Mouse (Mus musculus) midbrain, postnatal 0 days (tissue): ENCODE data around the gene Nfia. TPM values are rescaled to one million over a fixed set of nuclear protein-coding genes. Genes with fewer than 3 reads are reported as not detected.

Source experiments
- ATAC-seq: fragments of 200-750 bp; cut with Nextera tagmentation; 2 replicates; pipeline ENCODE4 v1.8.0; 2017; ENCODE audit warnings: moderate number of reproducible peaks, mild to moderate bottlenecking, moderate TSS enrichment, moderate library complexity; ENCODE audit not compliant: low FRiP score
- DNase-seq: peaks from one replicate; pipeline ENCODE4 v3.0.0-alpha.2; 2015; ENCODE audit warnings: low spot score
- H3K27ac ChIP-seq: fragments of 300-500 bp; sonication (generic); 2 replicates; pipeline ENCODE4 v1.5.1; 2014; ENCODE audit warnings: low read depth, mild to moderate bottlenecking, low read length, mixed read lengths
- H3K27me3 ChIP-seq: fragments of 300-500 bp; sonication (generic); 2 replicates; pipeline ENCODE4 v1.6.1; 2014; ENCODE audit warnings: low read length, control low read depth, mixed read lengths; ENCODE audit not compliant: insufficient read depth
- H3K36me3 ChIP-seq: fragments of 300-500 bp; sonication (generic); 2 replicates; pipeline ENCODE4 v1.6.1; 2014; ENCODE audit warnings: low read length, control low read depth, mixed read lengths; ENCODE audit not compliant: insufficient read depth
- H3K4me1 ChIP-seq: fragments of 300-500 bp; sonication (generic); 2 replicates; pipeline ENCODE4 v1.6.1; 2014; ENCODE audit warnings: mild to moderate bottlenecking, control low read depth, antibody characterized with exemption, low read length, mixed read lengths; ENCODE audit not compliant: insufficient read depth
- H3K4me2 ChIP-seq: fragments of 300-500 bp; sonication (generic); 2 replicates; pipeline ENCODE4 v1.6.1; 2014; ENCODE audit warnings: low read depth, mild to moderate bottlenecking, low read length, mixed read lengths; ENCODE audit not compliant: poor library complexity, severe bottlenecking
- H3K4me3 ChIP-seq: fragments of 300-500 bp; sonication (generic); 2 replicates; pipeline ENCODE4 v1.5.1; 2014; ENCODE audit warnings: low read depth, mild to moderate bottlenecking, low read length, moderate library complexity
- H3K9ac ChIP-seq: fragments of 300-500 bp; sonication (generic); replicated peaks from 2 replicates; pipeline ENCODE4 v1.6.1; 2014; ENCODE audit warnings: mild to moderate bottlenecking, low read length, moderate library complexity, mixed read lengths; ENCODE audit not compliant: poor library complexity, severe bottlenecking
- H3K9me3 ChIP-seq: fragments of 300-500 bp; sonication (generic); 2 replicates; pipeline ENCODE4 v1.6.1; 2016; ENCODE audit warnings: low read length, control low read depth
- CTCF ChIP-seq: IDR thresholded peaks from 2 replicates; pipeline ENCODE4 v1.5.1; 2016; ENCODE audit warnings: antibody characterized with exemption, mild to moderate bottlenecking
- WGBS: fragments of 180-500 bp; shearing (Covaris S2); extraction: QIAGEN DNeasy Blood & Tissue Kit; methylation state at CpG from one replicate; pipeline ENCODE4 v1.1.7; 2014; 5-methylcytosine and 5-hydroxymethylcytosine counted together
- polyA plus RNA-seq: library from polyadenylated mRNA; unstranded; fragments of >200 nt; fragmentation: Nextera tagmentation; extraction: Ambion mirVana; gene quantifications from 2 replicates; pipeline ENCODE4 v1.2.1, GENCODE M21; 2015
- total RNA-seq: library from RNA; depleted of rRNA; stranded (reverse); fragments of >200 nt; gene quantifications from 2 replicates; pipeline ENCODE4 v1.2.3, GENCODE M21; 2014

Gene Nfia
- total and polyA plus RNA-seq, 2 experiments from 2014 or later, result 35.7 to 51.7 TPM

GRCm38 (mm10) chr4:98105971-98106370 lies 333.4 kb downstream of the Nfia start:
- H3K36me3 ChIP-seq, result no peaks in the 10 kb centered on the region
- no peak overlapping the region for H3K9ac ChIP-seq
- no peak for ATAC-seq
- H3K4me2 ChIP-seq, result no peak overlapping the region
- peaks cover 11% of the 10 kb centered on the region; the same call in 1 of the 2 replicates for H3K4me1 ChIP-seq
- TF ChIP-seq CTCF, result no peak
- no peaks in the 10 kb centered on the region for H3K27me3 ChIP-seq
- 44% methylated on average over 6 of the region's 6 CpGs for WGBS
- no peak overlapping the region for H3K4me3 ChIP-seq
- H3K27ac ChIP-seq, result no peak overlapping the region
- no peak for DNase-seq
- no peaks in the 10 kb centered on the region for H3K9me3 ChIP-seq

GRCm38 (mm10) chr4:98106445-98107092 lies 334.0 kb downstream of the Nfia start:
- H3K9ac ChIP-seq, result no peak overlapping the region
- ATAC-seq (no peak), DNase-seq (peak; percentile 28)
- H3K36me3 ChIP-seq, result no peaks in the 10 kb centered on the region
- H3K4me3 ChIP-seq, result no peak overlapping the region
- 23% methylated on average over 14 of the region's 14 CpGs for WGBS
- TF ChIP-seq CTCF, result no peak
- H3K27ac ChIP-seq, result no peak overlapping the region
- peaks cover 11% of the 10 kb centered on the region; the same call in 1 of the 2 replicates for H3K4me1 ChIP-seq
- H3K9me3 ChIP-seq, result no peaks in the 10 kb centered on the region
- H3K27me3 ChIP-seq, result no peaks in the 10 kb centered on the region
- H3K4me2 ChIP-seq, result 0 out of 2 replicates have a peak overlapping the region, but pooled peaks have one; percentile 0

GRCm38 (mm10) chr4:98107093-98107453 lies 334.5 kb downstream of the Nfia start:
- H3K36me3 ChIP-seq, result no peaks in the 10 kb centered on the region
- no peak for DNase-seq
- H3K4me3 ChIP-seq, result no peak overlapping the region
- H3K27me3 ChIP-seq, result no peaks in the 10 kb centered on the region
- H3K4me2 ChIP-seq, result no peak overlapping the region
- peaks cover 11% of the 10 kb centered on the region; the same call in 1 of the 2 replicates for H3K4me1 ChIP-seq
- H3K9ac ChIP-seq, result no peak overlapping the region
- ATAC-seq, result no peak
- H3K9me3 ChIP-seq, result no peaks in the 10 kb centered on the region
- H3K27ac ChIP-seq, result no peak overlapping the region
- WGBS, result 13% methylated on average over 4 of the region's 4 CpGs
- no peak for TF ChIP-seq CTCF

- Histone ChIP-seq H3K4me3 (no peak overlapping the region), H3K27ac (no peak overlapping the region), H3K36me3 (no peaks in the 10 kb centered on the region), H3K4me1 (peaks cover 11% of the 10 kb centered on the region; the same call in 1 of the 2 replicates), H3K9me3 (no peaks in the 10 kb centered on the region), H3K4me2 (peak overlapping the region; percentile 15; the same call in 1 of the 2 replicates), H3K27me3 (no peaks in the 10 kb centered on the region), H3K9ac (no peak overlapping the region)
- WGBS, result 6% methylated on average over 9 of the region's 9 CpGs
- no peak for TF ChIP-seq CTCF
- ATAC-seq (no peak), DNase-seq (no peak)
Measured at GRCm38 (mm10) chr4:98107936-98108675, 335.6 kb downstream of the Nfia start.

GRCm38 (mm10) chr4:98108676-98109016 lies 336.1 kb downstream of the Nfia start:
- peak overlapping the region; percentile 15; the same call in 1 of the 2 replicates for H3K4me2 ChIP-seq
- H3K9ac ChIP-seq, result no peak overlapping the region
- H3K4me3 ChIP-seq, result no peak overlapping the region
- no peaks in the 10 kb centered on the region for H3K27me3 ChIP-seq
- H3K9me3 ChIP-seq, result no peaks in the 10 kb centered on the region
- no peaks in the 10 kb centered on the region for H3K36me3 ChIP-seq
- ATAC-seq (peak; percentile 87), DNase-seq (peak; percentile 84)
- peak overlapping the region; percentile 51; the same call in 1 of the 2 replicates for H3K27ac ChIP-seq
- peaks cover 9% of the 10 kb centered on the region; the same call in 1 of the 2 replicates for H3K4me1 ChIP-seq
- TF ChIP-seq CTCF, result no peak
- 5% methylated on average over 4 of the region's 4 CpGs for WGBS

- H3K27me3 ChIP-seq, result no peaks in the 10 kb centered on the region
- H3K4me3 ChIP-seq, result no peak overlapping the region
- H3K9me3 ChIP-seq, result no peaks in the 10 kb centered on the region
- no peak overlapping the region for H3K4me2 ChIP-seq
- peaks cover 9% of the 10 kb centered on the region; the same call in 1 of the 2 replicates for H3K4me1 ChIP-seq
- WGBS, result 10% methylated on average over 7 of the region's 7 CpGs
- H3K9ac ChIP-seq, result no peak overlapping the region
- DNase-seq (peak; percentile 77), ATAC-seq (peak; percentile 29; the same call in 1 of the 2 replicates)
- no peaks in the 10 kb centered on the region for H3K36me3 ChIP-seq
- H3K27ac ChIP-seq, result peak overlapping the region; percentile 51
- TF ChIP-seq CTCF, result peak; percentile 70
Measured at GRCm38 (mm10) chr4:98109064-98109463, 336.5 kb downstream of the Nfia start.
